Mouse (Mus musculus) liver, postnatal 0 days (tissue): Measurements from ENCODE around the gene Tjp1.

Experiments used
- CTCF ChIP-seq: sonication (generic); IDR thresholded peaks from 2 replicates; pipeline ENCODE4 v1.5.1; 2016; ENCODE audit warnings: antibody characterized with exemption, low read depth
- EP300 ChIP-seq: IDR thresholded peaks from 2 replicates; pipeline ENCODE4 v1.6.1; 2016; ENCODE audit warnings: antibody characterized with exemption, low read depth, mild to moderate bottlenecking

- TF ChIP-seq CTCF = no peak
- no peak for TF ChIP-seq EP300
Measured at GRCm38 (mm10) chr7:65370381-65370786, 157.2 kb downstream of the Tjp1 start.
